Mouse (Mus musculus) C2C12 (cell line): ENCODE data around the gene Sh3gl1.

Experiments used
- CTCF ChIP-seq: IDR thresholded peaks from one replicate; pipeline ENCODE4 v1.5.1; 2011; ENCODE audit not compliant: control insufficient read depth, insufficient read depth, insufficient read length
- MAX ChIP-seq: IDR thresholded peaks from one replicate; pipeline ENCODE4 v1.6.1; 2011; ENCODE audit warnings: mild to moderate bottlenecking, control low read depth
- MYOD1 ChIP-seq: IDR thresholded peaks from one replicate; pipeline ENCODE4 v1.6.1; 2011; ENCODE audit warnings: low read depth; ENCODE audit not compliant: control insufficient read depth, insufficient read length
- MYOG ChIP-seq: IDR thresholded peaks from one replicate; pipeline ENCODE4 v1.6.1; 2011; ENCODE audit not compliant: control insufficient read depth, insufficient read length; ENCODE audit errors: extremely low read depth

DNA sequence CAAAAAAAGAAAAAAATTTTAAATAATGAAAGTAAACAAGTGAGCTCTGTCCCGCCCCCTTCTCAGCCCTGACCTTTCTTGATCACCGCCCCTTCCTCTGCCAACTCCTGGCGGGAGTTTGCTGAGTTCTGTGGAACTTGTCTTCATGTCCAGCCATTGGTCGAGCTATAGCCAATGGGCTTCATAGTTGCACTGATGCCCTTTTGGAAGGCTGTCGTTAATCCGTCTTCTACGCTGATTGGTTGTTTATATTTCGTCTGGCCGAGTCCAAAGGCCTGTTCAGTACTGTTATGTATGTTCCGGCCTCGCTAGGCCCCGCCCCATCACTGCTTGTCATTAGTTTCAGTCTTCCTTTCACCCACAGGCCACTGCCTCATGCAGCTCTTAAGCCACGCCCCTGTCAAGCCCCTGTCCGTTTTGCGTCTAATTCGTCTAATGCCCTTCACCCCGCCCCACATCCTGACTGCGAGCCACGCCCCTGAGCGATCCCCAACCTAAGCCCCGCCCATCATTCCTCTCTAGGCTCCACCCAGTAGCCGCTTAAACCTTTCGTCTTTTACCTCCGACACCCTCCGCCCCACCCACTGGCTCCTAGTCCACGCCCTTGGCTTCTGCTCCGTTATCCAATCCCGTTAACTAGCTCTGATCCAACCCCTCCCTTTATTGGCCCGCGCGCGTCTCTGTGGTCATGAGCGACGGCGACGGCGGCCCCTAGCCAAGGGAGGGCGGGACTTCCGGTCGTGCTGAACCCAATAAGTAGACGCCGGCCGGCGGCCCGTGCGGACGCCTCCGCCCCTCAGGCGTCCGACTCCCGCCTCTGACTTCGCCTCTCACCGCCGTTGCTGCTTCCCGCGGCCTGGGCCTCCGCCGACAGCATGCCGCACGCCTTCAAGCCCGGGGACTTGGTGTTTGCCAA is 42.7 kb upstream of the Sh3gl1 start, which contains the start of gene Hdgfl2:
- no peak for TF ChIP-seq MYOG
- no peak for TF ChIP-seq CTCF
- TF ChIP-seq MAX = peak; percentile 73
- TF ChIP-seq MYOD1 = no peak
